In genomic region chrX:150709416-150709815, GRCm38 (mm10) we compare ENCODE assay signal across 8 mouse cellular contexts. TPM values are rescaled to one million over a fixed set of nuclear protein-coding genes. Genes with fewer than 3 reads are reported as not detected.
DNase-seq lines count a peak whose midpoint lies in the region; ATAC-seq lines count a peak whose summit lies in the region.

No protein-coding gene starts in this region.

- ATAC-seq in activated CD4-positive, CD25-positive, alpha-beta regulatory T cell, adult 4 months, result no peak

- DNase-seq in kidney, adult 9 months, result peak; percentile 19
- DNase-seq in kidney, adult 18-20 months, result no peak
- DNase-seq in ES-CJ7 (ENCODE audit: low read depth, low spot score), result peak; percentile 1
- DNase-seq in adipocyte (ENCODE audit: low spot score), result peak; percentile 62
- peak; percentile 18 for DNase-seq in forelimb bud, embryonic 11.5 days (ENCODE audit: low read depth, low spot score)
- peak; percentile 21 for DNase-seq in lung, postnatal 14 days
- DNase-seq in spleen, postnatal 14 days (ENCODE audit: low spot score in 2 of 2), result no peak

RNA-seq across cellular contexts. Expression of gene Tro, which starts 52.0 kb away (rescaled TPM):
- not detected for polyA plus RNA-seq in activated CD4-positive, CD25-positive, alpha-beta regulatory T cell, adult 4 months (2017; shearing (Covaris generic))

Comparison
In these comparisons a context has a peak if more than half of its experiments do, and no peak if none do; other contexts are left out.
1. DNase-seq: peak in kidney, adult 9 months (single experiment), ES-CJ7 (single experiment), adipocyte (single experiment), forelimb bud, embryonic 11.5 days (single experiment) and lung, postnatal 14 days (single experiment); none in kidney, adult 18-20 months (single experiment) and spleen, postnatal 14 days (0 of 2).